Mouse (Mus musculus) pancreas, adult 10 weeks (tissue): Measurements from ENCODE around the gene Gm8994. TPM values are rescaled to one million over a fixed set of nuclear protein-coding genes. Genes with fewer than 3 reads are reported as not detected.

Experiments used
- polyA plus RNA-seq: library from polyadenylated mRNA; stranded (reverse); fragments of 350-450 nt; fragmentation: Illumina TruSeq; extraction: RNeasy Lipid Tissue Mini Kit (QIAGEN cat#74804); gene quantifications from one replicate; pipeline ENCODE4 v1.2.3, GENCODE M21; 2015; ENCODE audit warnings: low read depth, low replicate concordance; ENCODE audit not compliant: insufficient read depth

Gene Gm8994
- polyA plus RNA-seq: not detected

GRCm38 (mm10) chr6:136327239-136327638, at the start of gene Gm8994:
Gm8994 (plus strand) TSS chr6:136327539.

Other genes starting within 250 kb of the Gm8994 start
- not detected for gene Grin2b, start 154.0 kb upstream of the Gm8994 start, polyA plus RNA-seq
- gene E330021D16Rik, start 88.0 kb downstream of the Gm8994 start, polyA plus RNA-seq: not detected
- 4.9 TPM for gene Atf7ip, start 178.6 kb downstream of the Gm8994 start, polyA plus RNA-seq